Mouse (Mus musculus): ENCODE data around the gene Syde2.

GRCm38 (mm10) chr3:146016979-146017378, 29.3 kb downstream of the Syde2 start:
- TF ChIP-seq POLR2A (IDR thresholded peaks at IDR 0.05; ENCODE audit: low read depth, low read length) (no peak), POLR2AphosphoS2 (IDR thresholded peaks at IDR 0.05; ENCODE audit: low read depth, low read length) (no peak), CTCF (conservative IDR thresholded peaks at IDR 0.05 in 1 of 2, IDR thresholded peaks at IDR 0.05 in 1 of 2; ENCODE audit: low read depth in 2 of 2, low read length in 2 of 2) (no peak), MYC (IDR thresholded peaks at IDR 0.05; ENCODE audit: low read depth, low read length) (no peak)

Data from CH12.LX (cell line).